ENCODE assay signal across 11 mouse cellular contexts in genomic region chr1:161038968-161039721, GRCm38 (mm10). TPM values are rescaled to one million over a fixed set of nuclear protein-coding genes. Genes with fewer than 3 reads are reported as not detected.
A peak's percentile ranks its signal among the peaks of the same experiment; 100 is the strongest.
DNase-seq lines count a peak whose midpoint lies in the region; ATAC-seq and TF ChIP-seq lines count a peak whose summit lies in the region.
"Had no signal": no experiment of that assay in that cellular context is flagged by ENCODE, and none has a peak within 500 bp of the region (broad histone marks: within the 10 kb centered on the region; RNA-seq: fewer than 3 reads in every experiment).

No protein-coding gene starts in this region.

- no peak overlapping the region for H3K4me2 ChIP-seq in forebrain, embryonic 12.5 days
- H3K4me2 ChIP-seq in liver, embryonic 12.5 days, result no peak overlapping the region

- H3K36me3 ChIP-seq in C2C12 (ENCODE audit: control insufficient read depth, insufficient read depth), result peaks cover 53% of the 10 kb centered on the region
- H3K36me3 ChIP-seq in forebrain, embryonic 12.5 days (replicated peaks), result peaks cover 62% of the 10 kb centered on the region
- H3K36me3 ChIP-seq in liver, embryonic 12.5 days, result peaks cover 78% of the 10 kb centered on the region

- H3K79me3 ChIP-seq in C2C12 (ENCODE audit: low read depth), result peaks cover 33% of the 10 kb centered on the region

- H3K4me3 ChIP-seq in C2C12 (ENCODE audit: insufficient read depth, poor library complexity, severe bottlenecking), result no peak overlapping the region
- no peak overlapping the region for H3K4me3 ChIP-seq in forebrain, embryonic 12.5 days (replicated peaks)
- H3K4me3 ChIP-seq in liver, embryonic 12.5 days, result no peak overlapping the region
- H3K4me3 ChIP-seq: neural tube, embryonic 12.5 days had no signal

- no peak for TF ChIP-seq CTCF in C2C12 (IDR thresholded peaks at IDR 0.05; ENCODE audit: control insufficient read depth, insufficient read depth, insufficient read length)

- H3K4me1 ChIP-seq in forebrain, embryonic 12.5 days, result peaks cover 31% of the 10 kb centered on the region
- H3K4me1 ChIP-seq in liver, embryonic 12.5 days, result peaks cover 26% of the 10 kb centered on the region

- no peaks in the 10 kb centered on the region for H3K9me3 ChIP-seq in forebrain, embryonic 12.5 days
- no peaks in the 10 kb centered on the region for H3K9me3 ChIP-seq in liver, embryonic 12.5 days (replicated peaks)
- H3K9me3 ChIP-seq: neural tube, embryonic 12.5 days had no signal

- ATAC-seq in forebrain, embryonic 12.5 days (ENCODE audit: low FRiP score), result no peak
- peak; percentile 45 for ATAC-seq in liver, embryonic 12.5 days
- ATAC-seq in frontal cortex, adult (ENCODE audit: low TSS enrichment), result no peak

- WGBS in forebrain, embryonic 12.5 days, result 8% methylated on average over 3 of the region's 3 CpGs
- 9% methylated on average over 3 of the region's 3 CpGs for WGBS in liver, embryonic 12.5 days (ENCODE audit: insufficient replicate concordance)

- peak overlapping the region; percentile 75 for H3K27ac ChIP-seq in forebrain, embryonic 12.5 days
- peak overlapping the region; percentile 85 for H3K27ac ChIP-seq in liver, embryonic 12.5 days

- peak; percentile 31 for DNase-seq in 3134 (ENCODE audit: extremely low read depth, insufficient read length, low spot score)
- DNase-seq in urinary bladder, postnatal 10 days (ENCODE audit: low spot score), result no peak
- no peak for DNase-seq in frontal cortex, adult 2 months (ENCODE audit: extremely low spot score in 1 of 2, low spot score in 1 of 2)
- no peak for DNase-seq in right cerebral cortex, postnatal 4 days
- DNase-seq: adrenal gland, postnatal 14 days; thymus, postnatal 4 days had no signal

- H3K9ac ChIP-seq in forebrain, embryonic 12.5 days, result no peak overlapping the region
- H3K9ac ChIP-seq in liver, embryonic 12.5 days, result peak overlapping the region; percentile 35
- H3K9ac ChIP-seq: neural tube, embryonic 12.5 days had no signal

- no peaks in the 10 kb centered on the region for H3K27me3 ChIP-seq in C2C12 (ENCODE audit: control insufficient read depth, insufficient read depth, insufficient read length)
- no peaks in the 10 kb centered on the region for H3K27me3 ChIP-seq in forebrain, embryonic 12.5 days
- H3K27me3 ChIP-seq in liver, embryonic 12.5 days (replicated peaks), result no peaks in the 10 kb centered on the region
- H3K27me3 ChIP-seq: neural tube, embryonic 12.5 days had no signal

- peak overlapping the region; percentile 50 for H3ac ChIP-seq in C2C12 (ENCODE audit: control insufficient read depth, insufficient read length, low read depth)

- peaks cover 38% of the 10 kb centered on the region for H3K79me2 ChIP-seq in C2C12 (ENCODE audit: control insufficient read depth, insufficient read depth)

TF ChIP-seq in C2C12, 6 proteins besides CTCF, POLR2A, EP300 and RAD21:
- TF ChIP-seq FOSL1 (IDR thresholded peaks at IDR 0.05; ENCODE audit: insufficient read depth, low read length, poor library complexity, severe bottlenecking) (no peak), MYOD1 (IDR thresholded peaks at IDR 0.05; ENCODE audit: control insufficient read depth, insufficient read length, low read depth) (no peak), MYOG (IDR thresholded peaks at IDR 0.05; ENCODE audit: control insufficient read depth, extremely low read depth, insufficient read length) (no peak), CEBPB (IDR thresholded peaks at IDR 0.05; ENCODE audit: low read depth) (no peak), USF1 (IDR thresholded peaks at IDR 0.05; ENCODE audit: low read depth) (no peak), MAX (IDR thresholded peaks at IDR 0.05) (no peak)
TF ChIP-seq in C2C12: peak in this region for 0.

RNA-seq across cellular contexts. Expression of gene Zbtb37, which starts 4.5 kb away (rescaled TPM):
- 0.75 TPM for polyA plus RNA-seq in C2C12 (2012; fragmentation: generic; extraction: Trizol)
- polyA plus RNA-seq in forebrain, embryonic 12.5 days (2016; fragmentation: Nextera tagmentation; extraction: Ambion mirVana), result 9.9 TPM in 2 replicates
- polyA plus RNA-seq in liver, embryonic 12.5 days (2016; fragmentation: Nextera tagmentation; extraction: Ambion mirVana), result 2.5 and 3.1 TPM in 2 replicates
- polyA plus RNA-seq in frontal cortex, adult 2 months (2012; rRNA removed), result 5.4 TPM in 2 replicates

RNA-seq across cellular contexts. Expression of gene Dars2, which starts 31.3 kb away (rescaled TPM):
- 16.8 TPM for polyA plus RNA-seq in C2C12 (2012; fragmentation: generic; extraction: Trizol)
- 49.0 and 49.3 TPM in 2 replicates for polyA plus RNA-seq in forebrain, embryonic 12.5 days (2016; fragmentation: Nextera tagmentation; extraction: Ambion mirVana)
- polyA plus RNA-seq in liver, embryonic 12.5 days (2016; fragmentation: Nextera tagmentation; extraction: Ambion mirVana), result 50.2 and 51.1 TPM in 2 replicates
- polyA plus RNA-seq in frontal cortex, adult 2 months (2012; rRNA removed), result 20.8 and 22.9 TPM in 2 replicates

RNA-seq across cellular contexts. Expression of gene Cenpl, which starts 31.4 kb away (rescaled TPM):
- 7.9 TPM for polyA plus RNA-seq in C2C12 (2012; fragmentation: generic; extraction: Trizol)
- 38.3 and 39.7 TPM in 2 replicates for polyA plus RNA-seq in forebrain, embryonic 12.5 days (2016; fragmentation: Nextera tagmentation; extraction: Ambion mirVana)
- polyA plus RNA-seq in liver, embryonic 12.5 days (2016; fragmentation: Nextera tagmentation; extraction: Ambion mirVana), result 34.2 and 36.3 TPM in 2 replicates
- 1.9 TPM in 2 replicates for polyA plus RNA-seq in frontal cortex, adult 2 months (2012; rRNA removed)
